Mouse (Mus musculus): ENCODE measurements around the gene Alkal2.

The Alkal2 gene

DNA sequence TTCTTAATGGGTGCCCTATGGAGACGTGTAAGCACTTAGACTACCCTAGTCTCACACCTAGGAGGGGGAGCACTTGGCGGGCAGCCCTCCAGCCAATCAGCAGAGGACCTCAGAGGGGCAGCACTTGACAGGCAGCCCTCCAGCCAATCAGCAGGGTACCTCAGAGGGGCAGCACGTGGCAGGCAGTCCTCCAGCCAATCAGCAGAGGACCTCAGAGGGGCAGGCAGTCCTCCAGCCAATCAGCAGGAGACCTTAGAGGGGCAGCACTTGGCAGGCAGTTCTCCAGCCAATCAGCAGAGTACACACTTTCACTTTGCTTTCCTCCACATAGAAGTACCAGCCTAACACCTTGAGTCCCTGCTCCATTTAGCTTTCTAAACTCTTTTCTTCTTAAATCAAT lies 38.3 kb downstream of the Alkal2 start:
- DNase-seq (ENCODE audit: low read depth, low spot score) = peak; percentile 65

GRCm38 (mm10) chr12:30928182-30928581 lies 44.1 kb downstream of the Alkal2 start:
- DNase-seq (ENCODE audit: low read depth, low spot score) = no peak

- DNase-seq (ENCODE audit: low read depth, low spot score) = no peak
Observed at GRCm38 (mm10) chr12:30933299-30933698, 49.2 kb downstream of the Alkal2 start.

DNA sequence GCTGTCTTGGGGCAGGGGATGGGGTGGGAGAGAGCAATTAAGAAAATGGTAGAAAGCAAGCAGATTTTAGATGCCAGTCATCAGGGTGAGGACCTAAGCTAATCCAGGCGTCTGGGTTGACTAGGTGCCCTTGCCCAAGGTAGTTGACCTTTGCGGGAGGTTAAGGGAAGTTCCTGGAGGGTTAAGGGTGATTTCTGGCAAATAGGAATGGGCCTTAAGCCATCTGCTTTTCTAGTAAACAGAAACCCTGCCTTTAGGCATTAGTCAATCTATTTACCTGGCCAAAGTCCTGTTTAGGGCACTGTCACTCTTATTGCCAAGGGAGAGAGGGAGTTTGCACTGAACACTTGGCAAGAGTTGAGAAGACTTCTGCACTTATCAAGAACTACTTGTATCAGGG lies 52.8 kb downstream of the Alkal2 start:
- DNase-seq (ENCODE audit: low read depth, low spot score) = no peak
